Mouse (Mus musculus) liver, embryonic 11.5 days (tissue): ENCODE measurements around the gene Ubl5. TPM values are rescaled to one million over a fixed set of nuclear protein-coding genes. Genes with fewer than 3 reads are reported as not detected.

ENCODE experiments used
- ATAC-seq: fragments of 200-750 bp; cut with Nextera tagmentation; replicated peaks from 2 replicates; pipeline ENCODE4 v1.8.0; 2017; ENCODE audit warnings: moderate number of reproducible peaks, mild to moderate bottlenecking, moderate TSS enrichment, moderate library complexity; ENCODE audit not compliant: low FRiP score
- DNase-seq: peaks from one replicate; pipeline ENCODE4 v3.0.0-alpha.2; 2017; ENCODE audit warnings: low spot score
- H3K27ac ChIP-seq: fragments of 300-500 bp; sonication (generic); 2 replicates; pipeline ENCODE4 v1.5.1; 2014; ENCODE audit warnings: mild to moderate bottlenecking, low read depth, low read length, control low read depth
- H3K27me3 ChIP-seq: fragments of 300-500 bp; sonication (generic); replicated peaks from 2 replicates; pipeline ENCODE4 v1.6.1; 2014; ENCODE audit warnings: low read length, mixed read lengths; ENCODE audit not compliant: control insufficient read depth, insufficient read depth
- H3K36me3 ChIP-seq: fragments of 300-500 bp; sonication (generic); 2 replicates; pipeline ENCODE4 v1.6.1; 2014; ENCODE audit warnings: mild to moderate bottlenecking, low read length, moderate library complexity, mixed read lengths; ENCODE audit not compliant: control insufficient read depth, insufficient read depth
- H3K4me1 ChIP-seq: fragments of 300-500 bp; sonication (generic); replicated peaks from 2 replicates; pipeline ENCODE4 v1.6.1; 2014; ENCODE audit warnings: low read length, mixed read lengths; ENCODE audit not compliant: control insufficient read depth, insufficient read depth
- H3K4me2 ChIP-seq: fragments of 300-500 bp; sonication (generic); 2 replicates; pipeline ENCODE4 v1.6.1; 2014; ENCODE audit warnings: mild to moderate bottlenecking, control low read depth, moderate library complexity
- H3K4me3 ChIP-seq: fragments of 300-500 bp; sonication (generic); 2 replicates; pipeline ENCODE4 v1.5.1; 2014; ENCODE audit warnings: low read depth, low read length, control low read depth
- H3K9ac ChIP-seq: fragments of 300-500 bp; sonication (generic); 2 replicates; pipeline ENCODE4 v1.6.1; 2014; ENCODE audit warnings: low read depth, low read length, control low read depth
- H3K9me3 ChIP-seq: fragments of 300-500 bp; sonication (generic); 2 replicates; pipeline ENCODE4 v1.6.1; 2016; ENCODE audit warnings: low read length, inconsistent platforms, mixed read lengths; ENCODE audit not compliant: control insufficient read depth
- WGBS: fragments of 180-500 bp; shearing (Covaris S2); extraction: QIAGEN DNeasy Blood & Tissue Kit; methylation state at CpG from one replicate; pipeline ENCODE4 v1.1.7; 2014; 5-methylcytosine and 5-hydroxymethylcytosine counted together
- polyA plus RNA-seq: library from polyadenylated mRNA; unstranded; fragments of >200 nt; fragmentation: Nextera tagmentation; extraction: Ambion mirVana; gene quantifications from 2 replicates; pipeline ENCODE4 v1.2.1, GENCODE M21; 2014

The Ubl5 gene
- 324 and 349 TPM in 2 replicates for polyA plus RNA-seq

DNA sequence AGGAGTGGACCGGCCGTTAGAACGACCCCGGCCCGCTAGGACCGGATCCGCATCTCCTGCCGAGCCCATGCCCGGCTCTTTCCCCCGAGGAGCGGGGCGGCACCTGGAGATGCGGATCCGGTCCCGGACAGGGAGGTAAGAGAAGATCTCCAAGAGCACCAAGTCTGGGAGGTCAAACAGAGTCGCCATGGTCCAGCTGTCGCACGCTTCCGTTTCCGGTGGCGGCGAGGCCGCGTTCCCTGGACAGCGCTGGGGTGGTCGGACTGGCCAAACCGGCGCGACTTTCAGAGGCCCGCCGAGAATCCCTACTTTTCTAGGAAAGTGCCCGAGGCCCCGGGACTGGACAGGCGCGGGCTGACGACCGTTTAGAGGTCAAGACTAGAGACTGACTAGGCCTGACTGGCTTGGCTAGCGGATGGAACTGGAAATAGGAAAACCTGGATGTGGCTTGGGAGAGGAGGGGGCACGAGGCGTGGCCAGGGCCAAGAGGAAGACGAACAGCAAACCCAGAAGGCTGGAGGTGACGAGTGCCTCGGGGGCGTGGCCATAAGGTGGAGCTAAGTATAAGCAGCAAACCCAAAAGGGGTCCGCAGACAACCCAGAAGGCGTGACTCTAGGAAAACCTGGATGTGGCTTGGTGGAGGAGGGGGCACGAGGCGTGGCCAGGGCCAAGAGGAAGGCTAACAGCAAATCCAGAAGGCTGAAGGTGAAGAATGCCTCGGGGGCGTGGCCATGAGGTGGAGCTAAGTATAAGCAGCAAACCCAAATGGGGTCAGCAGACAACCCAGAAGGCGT is at the start of gene Ubl5:
TSS of gene Ubl5 (plus strand) at position 778 of the 795 bp plus-strand sequence.
- Histone ChIP-seq H3K4me2 (peak within 1 kb of the TSS; percentile 79), H3K27me3 (no peaks in the 10 kb centered on the region), H3K9me3 (no peaks in the 10 kb centered on the region), H3K27ac (peak within 1 kb of the TSS; percentile 64), H3K36me3 (peaks cover 10% of the 10 kb centered on the region), H3K9ac (peak within 1 kb of the TSS; percentile 86), H3K4me3 (peak within 1 kb of the TSS; percentile 96), H3K4me1 (peaks cover 9% of the 10 kb centered on the region)
- ATAC-seq (peak; percentile 78), DNase-seq (peak; percentile 89)
- 1% methylated on average over 51 of the region's 51 CpGs for WGBS

DNA sequence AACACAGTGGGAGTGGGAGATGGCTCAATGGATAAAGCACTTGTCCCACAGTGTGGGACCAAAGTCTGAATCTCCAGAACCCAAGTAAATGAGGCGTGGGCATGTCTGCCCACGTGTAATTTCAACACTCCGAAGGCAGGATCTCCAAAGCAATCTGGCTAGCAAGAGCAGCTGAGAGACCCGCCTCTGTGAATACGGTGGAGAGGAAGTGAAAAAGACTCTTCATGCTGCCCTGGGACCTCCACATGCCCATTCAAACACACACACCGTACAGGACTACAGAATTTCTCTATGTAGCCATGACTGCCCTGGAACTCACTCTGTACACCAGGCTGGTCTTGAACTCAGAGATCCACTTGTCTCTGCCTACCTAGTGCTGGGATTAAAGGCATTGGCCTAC is 41.4 kb upstream of the Ubl5 start:
- ATAC-seq = no peak
- 72% methylated on average over 6 of the region's 6 CpGs for WGBS
- H3K9ac ChIP-seq = no peak overlapping the region

DNA sequence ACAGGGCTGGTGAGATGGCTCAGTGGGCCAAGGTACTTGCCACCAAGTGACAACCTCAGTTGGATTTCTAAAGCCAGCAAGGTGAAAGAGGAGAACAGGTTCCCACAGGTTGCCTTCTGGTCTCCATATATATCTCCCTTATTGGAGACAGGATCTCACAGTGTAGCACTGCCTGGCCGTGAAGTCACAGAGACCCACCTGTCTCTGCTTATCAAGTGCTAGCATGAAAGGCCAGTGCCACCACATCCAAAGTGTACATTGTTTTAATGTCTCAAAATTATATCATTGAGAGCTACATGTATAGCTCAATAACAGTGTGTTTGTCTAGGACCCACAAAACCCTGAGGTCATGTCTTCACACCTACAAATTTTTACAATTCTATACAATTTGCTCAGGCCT is 36.4 kb upstream of the Ubl5 start:
- DNase-seq = no peak
- Histone ChIP-seq H3K4me3 (no peak overlapping the region), H3K36me3 (no peaks in the 10 kb centered on the region; the same call in 1 of the 2 replicates), H3K27me3 (no peaks in the 10 kb centered on the region), H3K27ac (no peak overlapping the region), H3K4me2 (peak overlapping the region; percentile 67; the same call in 1 of the 2 replicates), H3K4me1 (peaks cover 3% of the 10 kb centered on the region; the same call in 1 of the 2 replicates), H3K9me3 (peaks cover 3% of the 10 kb centered on the region), H3K9ac (no peak overlapping the region)
- no peak for ATAC-seq
- 82% methylated on average over 1 of the region's 1 CpGs for WGBS

More for the DNA sequence above, 41.4 kb upstream of the Ubl5 start:
- Histone ChIP-seq H3K4me3 (no peak overlapping the region), H3K4me1 (no peaks in the 10 kb centered on the region), H3K4me2 (no peak overlapping the region), H3K27ac (no peak overlapping the region), H3K27me3 (no peaks in the 10 kb centered on the region), H3K36me3 (no peaks in the 10 kb centered on the region), H3K9me3 (no peaks in the 10 kb centered on the region)
- no peak for DNase-seq

DNA sequence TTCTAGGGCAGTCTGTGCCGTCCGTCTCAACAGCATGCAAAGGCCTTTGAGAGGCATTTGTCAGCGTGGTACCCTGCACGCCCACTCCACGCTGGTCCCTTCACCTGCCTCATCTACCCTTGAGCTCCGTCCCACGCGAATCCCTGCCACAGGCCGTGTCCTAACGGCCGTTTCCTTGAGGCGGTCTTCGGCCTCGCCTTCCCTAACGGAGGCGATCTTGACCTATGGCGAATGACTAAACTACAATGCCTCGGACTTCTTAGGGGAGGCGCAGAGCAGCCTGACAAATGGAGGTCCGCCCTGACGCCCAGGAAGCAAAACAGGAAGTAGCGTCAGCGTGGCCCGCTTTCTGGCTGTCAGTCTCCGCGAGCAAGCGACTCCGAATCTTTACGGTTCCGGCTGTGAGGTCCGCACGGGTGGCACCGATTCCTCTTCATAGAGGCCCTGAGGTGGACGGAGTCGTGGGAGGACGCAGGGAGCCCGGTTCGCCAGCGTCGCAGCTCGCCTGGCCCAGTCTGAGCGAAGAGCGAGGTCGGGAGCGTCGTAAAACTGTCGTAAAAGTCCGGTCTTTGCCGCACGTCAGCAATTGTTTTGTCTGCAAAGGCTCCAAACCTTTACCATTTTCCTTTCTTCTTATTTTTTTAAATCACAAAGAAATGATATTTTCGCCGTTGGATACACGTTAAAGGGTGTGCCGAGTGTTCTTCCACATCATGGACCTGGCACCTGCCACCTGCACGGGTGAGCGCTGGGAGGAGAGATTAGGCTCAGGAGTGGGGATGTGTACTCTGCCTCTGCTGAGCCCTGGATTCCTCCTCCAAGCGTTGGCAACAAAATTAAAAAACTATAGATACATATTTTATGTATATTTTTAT is 35.3 kb upstream of the Ubl5 start:
- Histone ChIP-seq H3K27ac (peak overlapping the region; percentile 81), H3K4me2 (peak overlapping the region; percentile 67), H3K9ac (peak overlapping the region; percentile 84), H3K27me3 (no peaks in the 10 kb centered on the region), H3K4me3 (peak overlapping the region; percentile 63), H3K9me3 (peaks cover 3% of the 10 kb centered on the region), H3K4me1 (peaks cover 3% of the 10 kb centered on the region; the same call in 1 of the 2 replicates), H3K36me3 (no peaks in the 10 kb centered on the region; the same call in 1 of the 2 replicates)
- ATAC-seq (peak; percentile 83), DNase-seq (peak; percentile 95)
- WGBS = under 1% methylated on average over 57 of the region's 57 CpGs

DNA sequence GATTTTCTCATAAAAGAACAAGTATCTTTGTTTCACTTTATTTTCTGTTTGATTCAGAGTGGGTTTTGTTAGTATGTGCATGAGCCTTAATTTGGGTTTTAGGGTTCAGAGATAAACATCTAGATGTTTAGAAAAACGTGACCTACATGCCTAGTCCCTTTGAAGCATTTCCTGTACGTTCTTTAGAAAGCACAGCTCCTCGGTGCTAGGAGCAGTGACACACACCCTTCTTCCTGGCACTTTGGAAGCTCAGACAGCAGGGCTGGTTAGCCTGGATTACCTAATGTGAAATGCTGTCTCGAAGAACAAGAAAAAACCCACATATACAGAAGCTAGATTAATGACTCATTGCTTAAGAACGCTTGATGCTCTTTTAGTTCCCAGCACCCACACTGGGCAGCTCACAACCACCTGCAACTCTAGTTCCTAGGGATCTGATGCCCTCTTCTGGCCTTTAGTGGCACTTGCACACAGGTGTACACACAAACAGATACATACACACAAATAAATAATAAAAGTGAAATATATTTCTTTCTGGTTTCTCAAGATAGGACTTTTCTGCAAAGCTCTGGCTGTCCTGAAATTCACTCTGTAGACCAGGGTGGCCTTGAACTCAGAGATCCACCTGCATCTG is 32.7 kb upstream of the Ubl5 start:
- peaks cover 3% of the 10 kb centered on the region; the same call in 1 of the 2 replicates for H3K4me1 ChIP-seq
- 84% methylated on average over 5 of the region's 5 CpGs for WGBS
- H3K4me2 ChIP-seq = no peak overlapping the region
- no peaks in the 10 kb centered on the region; the same call in 1 of the 2 replicates for H3K36me3 ChIP-seq
- no peak overlapping the region for H3K27ac ChIP-seq
- ATAC-seq (no peak), DNase-seq (no peak)
- no peaks in the 10 kb centered on the region for H3K27me3 ChIP-seq
- H3K9me3 ChIP-seq = peaks cover 3% of the 10 kb centered on the region
- no peak overlapping the region for H3K4me3 ChIP-seq
- no peak overlapping the region for H3K9ac ChIP-seq

DNA sequence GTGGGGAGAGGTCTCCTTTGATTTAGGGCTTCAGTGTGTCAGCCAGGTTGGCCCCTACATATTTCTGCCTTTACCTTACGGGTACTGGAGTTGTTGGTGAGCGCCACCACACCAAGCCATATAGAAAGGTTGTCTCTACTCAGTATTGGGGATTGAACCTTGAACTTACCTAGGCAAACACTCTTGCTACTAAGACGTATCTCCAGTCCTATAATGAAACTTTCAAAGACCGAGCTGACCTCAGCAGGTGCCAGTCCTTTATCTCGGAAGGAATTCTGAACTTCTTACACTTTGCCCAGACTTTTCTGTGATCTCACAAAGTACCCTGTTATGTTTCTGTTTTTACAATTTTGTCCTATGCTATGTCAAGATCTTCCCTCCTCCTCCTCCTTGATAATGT is 30.7 kb upstream of the Ubl5 start:
- Histone ChIP-seq H3K27me3 (no peaks in the 10 kb centered on the region), H3K9me3 (peaks cover 3% of the 10 kb centered on the region), H3K4me1 (no peaks in the 10 kb centered on the region), H3K27ac (no peak overlapping the region), H3K4me3 (no peak overlapping the region), H3K36me3 (no peaks in the 10 kb centered on the region; the same call in 1 of the 2 replicates), H3K9ac (no peak overlapping the region), H3K4me2 (no peak overlapping the region)
- DNase-seq (no peak), ATAC-seq (no peak)
- WGBS = 73% methylated on average over 5 of the region's 5 CpGs

DNA sequence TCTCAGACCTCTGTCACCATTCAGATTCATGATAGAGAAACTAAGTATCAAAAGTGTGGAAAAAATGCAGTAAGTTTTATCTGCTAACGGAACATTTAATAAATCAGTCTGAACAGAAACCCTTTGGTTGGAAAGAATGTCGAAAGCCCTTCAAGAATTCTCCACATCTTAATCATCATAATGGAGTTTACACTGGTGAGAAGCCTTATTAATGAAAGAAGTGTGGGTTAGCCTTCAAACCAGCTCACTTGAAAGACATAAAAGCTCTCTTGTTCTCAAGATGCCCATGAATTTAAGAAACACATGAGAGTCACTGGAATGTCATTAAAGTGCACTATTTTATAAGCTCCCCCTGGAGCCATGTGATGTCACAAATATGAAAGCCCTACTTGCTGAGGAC is 26.0 kb upstream of the Ubl5 start:
- Histone ChIP-seq H3K9ac (no peak overlapping the region), H3K27me3 (no peaks in the 10 kb centered on the region), H3K4me3 (no peak overlapping the region), H3K4me1 (no peaks in the 10 kb centered on the region), H3K4me2 (no peak overlapping the region), H3K36me3 (no peaks in the 10 kb centered on the region), H3K27ac (no peak overlapping the region), H3K9me3 (no peaks in the 10 kb centered on the region)
- ATAC-seq (no peak), DNase-seq (no peak)
- WGBS = 82% methylated on average over 2 of the region's 2 CpGs

DNA sequence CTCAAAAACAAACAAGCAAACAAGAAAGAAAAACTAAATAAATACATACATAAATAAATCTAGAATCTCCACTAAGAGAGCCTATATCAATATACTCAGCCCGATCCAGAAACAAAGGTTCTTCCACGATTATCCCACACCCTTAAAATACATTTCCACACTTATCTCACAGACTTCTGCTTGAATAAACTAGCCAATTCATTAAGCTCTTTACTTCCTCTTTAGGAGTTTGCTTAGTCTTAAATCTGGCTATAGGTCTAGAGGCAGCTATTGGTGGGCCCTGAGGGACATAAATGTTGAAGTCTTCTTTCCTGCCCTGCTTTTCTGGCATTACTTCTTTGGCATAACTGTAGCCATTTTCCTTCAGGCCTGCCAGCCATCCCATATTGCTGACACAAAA is 11.3 kb upstream of the Ubl5 start:
- Histone ChIP-seq H3K27me3 (no peaks in the 10 kb centered on the region), H3K4me2 (no peak overlapping the region), H3K4me1 (no peaks in the 10 kb centered on the region), H3K9ac (no peak overlapping the region), H3K36me3 (no peaks in the 10 kb centered on the region), H3K27ac (no peak overlapping the region), H3K9me3 (no peaks in the 10 kb centered on the region), H3K4me3 (no peak overlapping the region)
- ATAC-seq (no peak), DNase-seq (no peak)
- WGBS = 88% methylated on average over 2 of the region's 2 CpGs
